Mouse (Mus musculus) left cerebral cortex, postnatal 36 days (tissue): Measurements from ENCODE around the gene Col16a1. TPM values are rescaled to one million over a fixed set of nuclear protein-coding genes. Genes with fewer than 3 reads are reported as not detected.

ENCODE experiments used
- DNase-seq, 2 experiments: peaks; one replicate each; pipeline ENCODE4 v3.0.0; 2021 to 2022; ENCODE audit warnings: low spot score in 2 of 2, mixed read lengths in 1 of 2
- intact Hi-C: fragments of 180-260 bp; cut with DNase I; formaldehyde crosslinking; loops from one replicate; pipeline ENCODE4 v1.15.1; 2025
- total RNA-seq, 2 experiments: library from RNA; stranded (reverse); gene quantifications; 2 replicates each; pipeline ENCODE4 v1.2.3; 2021

Gene Col16a1
- total RNA-seq, 2 experiments from 2014 or later = 15.9 to 21.4 TPM

DNA sequence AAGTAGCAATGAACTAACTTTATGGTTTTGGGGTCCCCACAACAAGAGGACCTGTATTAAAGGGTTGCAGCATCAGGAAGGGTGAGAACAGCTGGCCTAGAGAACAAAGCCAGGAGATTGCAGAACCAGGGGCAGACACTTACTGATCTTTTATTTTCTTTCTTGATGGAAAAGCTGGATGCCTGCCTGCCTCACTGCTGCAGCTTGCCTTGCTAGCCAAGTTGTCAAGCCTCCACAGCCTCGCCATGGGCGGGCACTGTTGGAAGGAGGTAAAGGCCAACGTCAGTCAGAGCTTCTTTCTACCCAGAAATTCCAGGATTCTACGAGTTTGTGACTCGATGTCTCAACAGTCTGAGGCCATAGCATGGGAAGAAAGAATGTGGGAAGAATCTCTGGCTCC is 8.3 kb upstream of the Col16a1 start:
- intact Hi-C loops = no loop called here

DNA sequence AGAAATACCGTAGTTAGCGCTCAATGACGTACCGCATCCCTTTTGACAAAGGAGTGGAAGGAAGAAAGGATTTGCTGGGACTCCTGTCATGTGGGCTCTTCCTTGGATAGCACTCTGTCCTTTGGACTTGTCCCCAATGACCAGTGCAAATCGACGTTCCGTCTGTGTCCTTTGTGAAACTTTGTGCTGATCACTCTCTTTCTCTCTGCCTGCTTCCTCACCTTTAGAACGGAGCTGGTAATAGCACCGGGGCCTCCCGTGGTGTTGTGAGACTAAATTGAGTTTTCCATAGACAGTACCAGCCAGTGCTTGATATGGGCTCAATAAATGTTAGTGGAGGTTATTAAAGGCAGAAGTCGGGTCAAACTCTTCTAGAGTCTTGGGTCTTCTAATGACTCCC is 6.6 kb upstream of the Col16a1 start:
- intact Hi-C loops = no loop called here
- no peak for DNase-seq

More for the DNA sequence above, 8.3 kb upstream of the Col16a1 start:
- DNase-seq = no peak

DNA sequence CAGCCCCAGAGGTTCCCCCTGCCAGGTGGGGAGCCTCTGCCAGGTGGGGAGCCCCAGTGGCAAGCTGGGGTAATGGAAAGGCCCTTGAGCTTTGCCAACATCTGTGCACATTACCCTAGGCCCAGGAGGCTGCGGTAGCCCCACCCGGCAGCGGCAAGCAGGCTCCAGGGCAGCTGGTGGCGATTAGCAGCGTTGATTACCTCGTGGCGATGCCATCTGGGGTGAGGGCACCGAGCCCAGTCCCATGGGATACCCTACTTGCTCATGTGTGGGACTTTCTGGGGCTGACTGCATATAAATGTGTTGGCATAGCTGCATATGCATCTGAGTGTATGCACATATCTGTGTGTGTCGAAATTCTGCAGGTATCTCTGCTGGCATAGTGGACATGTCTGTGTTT is 3.4 kb upstream of the Col16a1 start:
- no peak for DNase-seq
- intact Hi-C loops = no loop called here

DNA sequence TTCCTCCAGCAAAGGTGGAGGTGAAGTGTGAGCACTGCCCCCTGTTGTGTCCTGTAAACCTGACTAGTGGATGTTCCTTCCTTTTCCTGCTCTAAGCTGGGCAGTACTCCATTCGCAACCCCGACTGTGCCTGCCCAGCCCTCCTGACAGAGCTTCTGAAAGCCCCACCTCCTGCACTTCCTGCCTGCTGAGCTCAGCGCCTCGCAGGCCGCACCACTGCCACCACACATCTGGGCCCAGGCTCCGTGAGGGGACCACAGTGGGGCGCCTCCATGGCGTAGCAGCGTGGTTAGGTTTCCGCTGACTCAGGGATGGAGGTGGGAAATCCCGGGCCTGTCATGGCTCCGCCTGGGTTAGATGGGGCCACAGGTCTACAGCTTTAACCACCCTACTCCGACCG is 2.0 kb upstream of the Col16a1 start:
- no peak for DNase-seq
- intact Hi-C loops = loop anchor here (5.0 kb wide), 1 partner anchor 37 kb away; no protein-coding TSS in a partner anchor

DNA sequence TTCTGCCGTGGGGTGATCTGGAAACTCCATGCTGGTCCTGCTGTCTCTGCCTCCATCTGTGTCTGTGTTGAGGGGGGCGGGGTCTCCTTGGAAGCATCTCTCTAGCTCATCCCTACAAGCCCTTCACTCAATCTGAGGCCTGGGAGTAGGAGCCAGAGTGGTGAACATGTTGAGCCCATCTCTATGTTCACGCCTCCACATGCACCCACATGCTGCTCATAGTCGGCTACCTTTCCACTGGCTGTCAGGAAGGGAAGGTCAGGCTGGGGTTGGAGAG is 501 bp downstream of the Col16a1 start:
- intact Hi-C loops = loop anchor here (5.0 kb wide), 1 partner anchor 34 kb away; no protein-coding TSS in a partner anchor
- DNase-seq = no peak

DNA sequence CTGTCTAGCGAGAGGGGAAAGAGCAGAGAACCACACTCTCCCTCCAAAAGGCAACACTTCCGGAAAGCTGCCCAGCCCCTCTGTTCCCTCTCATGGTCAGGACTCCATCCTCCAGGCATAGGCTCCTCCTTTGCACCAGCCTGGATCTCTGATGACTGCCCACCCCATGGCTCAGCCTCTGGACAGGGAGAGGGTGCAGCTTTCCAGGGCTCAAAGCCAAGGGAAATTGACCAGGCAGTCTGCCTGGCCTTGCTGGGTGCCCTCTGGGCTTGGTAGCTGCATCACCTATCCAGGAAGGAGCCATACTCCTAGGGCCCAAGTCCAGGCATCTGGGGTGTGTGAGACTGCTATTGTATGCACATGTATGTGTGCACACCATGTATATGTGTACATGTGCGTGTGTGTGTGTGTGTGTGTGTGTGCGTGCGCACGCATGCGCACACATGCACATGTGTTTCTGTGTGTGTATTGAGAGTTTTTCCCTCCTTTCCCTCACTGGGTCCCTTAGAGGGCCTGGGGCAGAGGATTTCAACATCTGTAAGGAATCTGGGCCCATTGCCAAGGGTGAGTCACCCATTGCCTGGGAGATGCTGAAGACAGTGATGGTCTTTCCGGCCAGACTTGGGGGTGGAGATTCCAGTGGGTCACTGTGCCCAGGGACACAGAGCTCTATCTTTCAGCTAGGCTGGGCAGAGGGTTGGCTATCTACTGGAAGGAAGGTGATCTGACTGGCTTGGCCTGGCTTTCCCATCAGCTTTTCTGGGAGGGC is 2.6 kb downstream of the Col16a1 start:
- intact Hi-C loops = no loop called here
- no peak for DNase-seq

DNA sequence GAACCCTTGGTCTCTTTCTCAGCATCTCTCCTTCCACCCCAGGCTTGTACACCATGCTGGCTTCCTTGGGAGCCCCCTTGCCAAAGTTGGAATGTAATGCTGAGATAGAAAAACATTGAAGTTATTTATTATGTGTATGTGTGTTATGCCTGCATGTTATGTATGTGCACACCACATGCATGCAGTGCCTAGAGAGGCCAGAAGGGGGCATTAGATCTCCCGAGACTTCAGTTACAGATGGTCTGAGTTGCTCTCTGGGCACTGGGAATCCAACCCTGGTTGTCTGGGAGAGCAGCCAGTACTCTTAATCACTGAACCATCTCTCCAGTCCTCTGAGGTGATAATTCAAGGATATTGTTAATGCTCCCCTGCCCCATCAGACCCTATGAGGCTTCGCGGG is 4.6 kb downstream of the Col16a1 start:
- intact Hi-C loops = no loop called here
- DNase-seq = no peak

DNA sequence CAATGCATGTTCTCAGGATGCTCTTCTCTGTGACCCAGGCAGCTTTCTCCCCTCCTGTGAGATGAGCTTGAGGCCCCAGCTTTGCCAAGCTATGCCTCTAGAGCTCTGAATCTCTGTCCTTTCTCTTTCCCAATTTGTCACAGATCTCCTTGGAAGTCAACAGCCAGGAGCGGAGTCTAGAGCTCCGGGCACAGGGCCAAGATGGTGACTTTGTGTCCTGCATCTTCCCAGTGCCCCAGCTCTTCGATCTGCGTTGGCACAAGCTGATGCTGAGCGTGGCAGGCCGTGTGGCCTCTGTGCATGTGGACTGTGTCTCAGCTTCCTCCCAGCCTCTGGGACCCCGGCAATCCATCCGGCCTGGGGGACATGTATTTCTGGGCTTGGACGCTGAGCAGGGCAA is 5.5 kb downstream of the Col16a1 start:
- intact Hi-C loops = no loop called here
- no peak for DNase-seq

DNA sequence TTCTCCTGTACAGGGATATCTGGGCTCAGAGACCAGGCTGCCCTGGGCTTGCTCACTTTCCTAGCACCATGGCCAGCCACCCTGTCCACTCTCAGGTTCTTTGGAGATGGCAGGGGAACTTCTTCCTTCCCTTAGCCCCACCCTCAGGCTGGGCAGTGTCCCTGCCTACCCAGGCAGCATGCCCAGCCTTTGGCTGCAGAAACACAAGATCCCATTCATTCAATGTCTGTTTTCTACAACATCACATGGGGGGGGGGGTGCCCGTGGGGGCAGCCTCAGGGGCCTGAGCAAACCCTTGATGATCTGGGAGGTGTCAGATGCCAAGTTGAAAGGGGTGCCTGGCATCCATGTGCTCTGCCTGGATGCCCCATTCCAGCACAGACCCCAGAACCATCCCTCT is 7.1 kb downstream of the Col16a1 start:
- intact Hi-C loops = no loop called here
- no peak for DNase-seq

DNA sequence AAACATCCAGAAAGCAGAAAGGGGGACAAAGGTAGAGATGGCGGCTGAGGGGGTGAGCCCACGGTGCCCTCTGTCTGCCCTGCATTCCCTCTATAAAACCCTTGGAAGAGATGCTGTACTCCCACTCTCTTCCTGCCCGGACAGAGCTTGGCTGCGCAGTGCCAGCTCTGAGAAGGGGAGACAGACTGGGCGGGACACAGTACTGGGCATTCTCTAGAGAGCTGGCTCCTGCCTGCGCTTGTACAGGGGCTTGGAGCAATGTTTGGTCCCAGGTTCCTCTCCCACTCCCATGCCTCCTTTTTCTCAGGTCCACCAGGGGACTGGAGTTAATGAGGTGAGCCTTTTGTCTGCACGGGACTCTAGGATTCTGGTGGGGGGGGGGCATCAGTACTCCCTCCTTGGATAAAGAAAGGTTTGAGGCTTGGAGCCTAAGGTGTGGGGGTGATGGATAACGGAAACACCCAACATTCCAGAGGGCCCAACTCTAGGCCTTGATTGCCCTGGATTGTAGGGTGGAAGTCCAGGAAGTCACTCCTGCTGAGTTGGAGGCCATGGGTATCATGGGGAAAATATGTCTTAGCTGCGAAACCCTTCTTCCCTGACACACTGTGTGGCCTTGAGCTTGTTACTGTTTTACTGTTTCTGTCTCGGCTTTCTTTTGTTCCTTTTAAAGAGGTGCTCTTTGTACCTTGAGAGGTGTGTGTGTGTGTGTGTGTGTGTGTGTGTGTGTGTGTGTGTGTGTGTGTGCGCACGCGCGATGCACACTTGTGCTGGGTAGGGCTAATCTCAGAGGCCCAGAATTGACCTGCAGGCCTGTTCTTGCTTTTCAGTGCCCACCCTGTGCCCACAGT is 7.7 kb downstream of the Col16a1 start:
- intact Hi-C loops = no loop called here
- DNase-seq = no peak

DNA sequence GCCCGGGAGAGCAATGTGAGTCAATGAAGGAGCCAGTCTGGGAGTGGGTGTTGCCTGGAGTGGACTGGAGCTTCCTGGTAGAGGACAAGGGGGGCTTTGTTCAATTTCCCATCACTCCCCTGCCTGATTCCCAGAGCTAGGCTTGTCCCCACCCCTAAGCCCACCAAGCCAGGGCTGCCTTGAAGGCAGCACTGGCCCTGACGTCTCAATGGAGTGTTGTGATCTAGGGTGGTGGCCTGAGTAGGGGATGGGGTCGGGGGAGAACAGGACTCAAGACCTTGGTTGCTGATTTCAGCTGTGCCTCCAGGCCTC is 8.3 kb downstream of the Col16a1 start:
- no peak for DNase-seq
- intact Hi-C loops = no loop called here

DNA sequence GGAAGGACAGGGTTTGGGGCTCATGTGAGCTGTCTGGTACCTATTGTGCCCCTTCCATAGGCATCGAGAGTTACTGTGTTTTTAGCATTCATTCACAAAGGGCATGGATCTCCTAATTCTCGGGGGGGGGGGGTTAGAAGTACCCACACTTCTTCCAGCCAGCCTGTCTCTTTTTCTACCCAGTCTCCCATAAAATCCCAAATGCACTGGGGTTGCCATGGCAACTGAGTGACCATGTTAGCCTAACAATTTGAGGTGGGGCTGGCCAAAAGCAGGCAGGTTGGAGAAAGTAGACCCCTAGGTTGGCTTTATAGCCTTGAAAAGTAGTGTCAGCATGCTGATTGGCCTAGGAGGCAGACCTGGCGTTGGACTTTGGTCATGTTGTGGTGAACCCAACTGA is 8.8 kb downstream of the Col16a1 start:
- intact Hi-C loops = no loop called here
- no peak for DNase-seq

DNA sequence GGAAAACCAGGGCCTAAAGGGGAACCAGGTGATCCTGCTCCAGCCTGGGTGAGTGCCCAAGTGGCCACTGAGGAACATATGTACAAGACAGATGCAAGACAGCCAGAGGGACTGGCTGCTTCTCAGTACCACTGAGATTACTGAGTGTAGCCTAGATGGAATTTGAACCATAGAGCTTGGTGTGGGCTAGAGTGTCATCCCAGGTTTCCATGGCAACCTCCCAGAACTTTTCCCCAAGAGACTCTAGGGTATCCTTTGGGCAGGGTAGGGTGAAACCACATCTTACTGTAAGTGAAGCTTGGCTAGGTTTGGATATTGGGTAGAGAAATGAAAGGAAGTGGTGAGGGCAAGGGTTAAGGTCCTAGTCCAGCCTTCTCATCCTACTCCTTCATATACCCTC is 13.3 kb downstream of the Col16a1 start:
- intact Hi-C loops = no loop called here

DNA sequence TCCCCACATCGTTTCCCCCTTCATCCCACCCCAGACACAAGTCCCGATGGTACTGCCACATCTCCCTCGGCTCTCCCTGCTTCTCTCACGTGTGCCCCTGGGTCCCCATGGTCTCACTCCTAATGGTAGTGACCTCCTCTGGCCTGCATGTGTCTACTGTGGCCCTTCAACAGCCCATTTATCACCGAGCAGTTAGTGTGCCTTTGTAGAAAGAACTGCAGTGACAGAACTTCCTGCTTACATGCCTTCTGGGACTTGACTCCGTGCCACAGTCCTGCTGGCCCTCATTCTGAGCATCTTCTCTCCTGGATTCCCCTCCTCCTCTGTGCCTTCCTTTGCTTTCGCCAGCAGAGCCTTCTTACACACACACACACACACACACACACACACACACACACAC is 15.6 kb downstream of the Col16a1 start:
- DNase-seq = no peak
- intact Hi-C loops = no loop called here

More for the DNA sequence above, 13.3 kb downstream of the Col16a1 start:
- no peak for DNase-seq

DNA sequence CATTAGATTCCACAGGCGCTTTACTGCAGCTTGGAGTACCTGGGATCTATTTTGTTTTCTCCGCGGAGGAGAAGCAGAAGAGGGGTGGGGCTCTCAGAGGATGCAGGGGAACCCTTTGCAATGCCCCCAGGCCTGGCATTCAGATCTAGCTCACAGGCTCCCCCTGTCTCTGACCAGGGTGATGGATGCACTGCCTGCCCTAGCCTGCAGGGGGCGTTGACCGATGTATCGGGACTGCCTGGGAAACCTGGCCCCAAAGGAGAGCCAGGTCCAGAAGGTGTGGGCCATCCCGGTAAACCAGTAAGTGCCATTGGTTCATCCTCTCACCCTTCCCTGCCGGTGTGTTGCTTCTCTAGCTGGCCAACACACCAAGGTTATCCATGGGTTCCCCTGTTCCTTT is 19.2 kb downstream of the Col16a1 start:
- DNase-seq = no peak
- intact Hi-C loops = no loop called here

DNA sequence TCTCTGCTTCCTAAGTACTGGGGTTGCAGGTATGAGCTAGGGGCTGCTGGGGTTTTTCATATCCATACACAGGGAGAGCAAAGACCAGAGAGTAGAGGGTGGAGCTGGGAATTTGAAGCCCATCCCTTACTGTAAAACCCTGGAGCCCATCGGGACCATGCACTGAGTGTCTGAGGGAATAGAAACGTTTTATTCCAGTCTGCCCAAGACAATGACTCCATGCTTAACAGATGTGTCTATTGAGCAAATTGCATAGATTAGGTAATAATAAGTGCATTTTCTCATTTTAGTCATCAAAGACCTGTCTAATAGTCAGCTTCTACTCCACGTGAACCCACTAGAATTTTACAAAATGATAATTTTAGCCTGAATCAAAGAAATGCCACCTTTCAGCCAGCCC is 22.9 kb downstream of the Col16a1 start:
- DNase-seq = no peak
- intact Hi-C loops = no loop called here

DNA sequence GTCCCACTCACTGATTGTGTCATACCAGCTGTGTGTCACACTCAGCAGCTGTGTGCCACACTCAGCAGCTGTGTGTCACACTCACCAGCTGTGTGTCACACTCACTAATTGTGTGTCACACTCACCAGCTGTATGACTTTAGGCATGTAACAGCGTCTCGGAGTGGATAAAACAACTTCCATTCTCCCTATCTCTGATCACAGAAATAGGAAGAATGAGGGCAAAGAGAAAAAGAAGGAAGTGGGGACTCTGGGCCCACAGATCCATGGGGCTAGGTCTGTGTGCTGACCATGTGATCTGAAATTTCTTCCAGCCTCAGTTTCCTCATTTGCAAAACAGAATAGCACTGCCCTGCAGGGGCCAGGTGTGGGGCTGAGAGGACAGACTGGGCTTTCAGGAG is 24.1 kb downstream of the Col16a1 start:
- no peak for DNase-seq
- intact Hi-C loops = no loop called here

DNA sequence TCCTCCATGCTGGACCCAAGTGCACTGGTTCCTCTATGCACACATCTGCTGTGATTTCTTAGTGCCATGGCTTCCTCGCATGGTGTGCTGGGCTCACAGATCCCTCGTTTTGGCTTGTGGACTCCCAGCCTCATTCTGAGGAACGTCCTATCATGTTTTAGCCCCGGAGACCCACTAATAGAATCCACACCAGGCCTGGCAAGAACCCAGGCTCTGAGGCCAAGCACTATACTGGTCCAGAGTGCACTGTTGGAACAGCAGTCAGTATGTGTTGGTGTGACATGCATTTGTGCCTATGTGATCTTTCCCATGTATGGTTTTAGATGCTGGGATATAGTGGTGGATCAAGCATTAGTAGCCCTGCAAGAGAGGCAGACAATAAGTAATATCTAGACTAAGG is 25.7 kb downstream of the Col16a1 start:
- DNase-seq = no peak
- intact Hi-C loops = no loop called here

DNA sequence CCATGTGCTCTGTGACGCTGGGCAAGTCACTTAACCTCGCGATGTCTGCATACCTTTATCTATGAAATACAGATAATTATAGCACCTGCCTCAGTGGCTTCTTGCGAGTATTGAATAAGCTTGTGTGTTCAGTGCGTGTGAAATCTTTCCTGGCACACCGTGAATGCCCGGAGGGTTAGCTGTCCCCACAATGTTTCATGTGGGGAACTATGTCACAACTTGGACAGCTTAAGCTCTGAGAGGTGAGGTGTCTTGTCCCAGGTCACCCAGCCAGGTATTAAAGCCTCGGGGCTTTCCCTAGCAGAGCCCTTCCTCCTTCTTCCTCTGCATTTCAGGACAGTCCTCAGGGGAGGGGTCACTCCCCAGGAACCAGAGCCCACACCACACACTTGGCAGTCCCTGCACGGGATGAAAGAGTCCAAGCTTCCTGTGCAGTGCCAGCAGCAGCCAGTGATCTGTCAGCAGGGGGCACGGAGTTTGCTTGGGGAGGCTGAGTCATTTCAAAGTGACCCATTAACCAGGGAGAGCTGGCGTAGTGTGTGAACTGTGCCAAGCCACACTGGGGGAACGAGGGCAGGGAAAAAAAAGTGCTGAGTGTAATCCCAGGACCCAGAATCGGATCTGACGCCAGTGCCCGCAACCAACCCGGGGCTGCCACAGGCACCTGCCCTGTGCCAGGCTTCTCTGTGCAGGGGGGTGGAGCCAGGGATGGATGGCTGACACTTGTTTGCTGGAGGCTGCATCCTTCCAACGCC is 27.3 kb downstream of the Col16a1 start:
- intact Hi-C loops = no loop called here
- DNase-seq = no peak

DNA sequence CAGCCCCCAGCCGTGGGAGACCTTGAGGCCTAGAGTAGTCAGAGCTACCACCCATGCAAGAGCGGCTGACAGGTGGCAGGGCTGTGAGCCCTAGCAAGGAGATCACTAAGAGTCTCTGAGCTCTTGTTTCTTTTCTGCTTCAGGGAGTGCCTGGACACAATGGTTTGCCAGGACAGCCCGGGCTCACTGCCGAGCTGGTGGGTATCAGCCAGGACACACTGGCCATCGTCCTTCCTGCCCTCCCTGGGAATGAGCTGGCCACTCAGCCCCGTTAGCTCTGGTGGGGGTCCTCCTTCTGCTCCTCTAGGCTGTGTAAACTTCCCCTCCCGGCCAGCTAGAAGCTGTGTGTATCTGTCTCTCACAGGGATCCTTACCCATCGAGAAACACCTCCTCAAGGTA is 29.2 kb downstream of the Col16a1 start:
- intact Hi-C loops = no loop called here

More for the DNA sequence above, 29.2 kb downstream of the Col16a1 start:
- DNase-seq = no peak
